Mouse (Mus musculus) ES-E14 (cell line): ENCODE measurements around the gene Rab6a. TPM values are rescaled to one million over a fixed set of nuclear protein-coding genes. Genes with fewer than 3 reads are reported as not detected.

ENCODE experiments used
- DNase-seq: peaks from one replicate; pipeline ENCODE4 v3.0.0-alpha.2; 2013; ENCODE audit warnings: low read depth, low spot score
- H3K27ac ChIP-seq: 2 replicates; pipeline ENCODE4 v1.5.1; 2012; ENCODE audit warnings: low read depth, mild to moderate bottlenecking, low read length, moderate library complexity, mixed read lengths; ENCODE audit not compliant: poor library complexity, insufficient read depth, severe bottlenecking
- H3K36me3 ChIP-seq: 2 replicates; pipeline ENCODE4 v1.6.1; 2012; ENCODE audit warnings: mild to moderate bottlenecking, low read length, moderate library complexity, mixed read lengths; ENCODE audit not compliant: control insufficient read depth, poor library complexity, insufficient read depth, severe bottlenecking
- H3K4me1 ChIP-seq, 2 experiments: fragments of 150-350 bp in 1 of 2; sonication (generic) in 1 of 2; 2 replicates each; pipeline ENCODE4 v1.6.1; 2012; ENCODE audit warnings: low read length in 2 of 2, mild to moderate bottlenecking in 1 of 2, mixed read lengths in 1 of 2; ENCODE audit not compliant: control insufficient read depth in 2 of 2, insufficient read depth in 2 of 2, poor library complexity in 1 of 2
- H3K4me3 ChIP-seq, 2 experiments: fragments of 150-350 bp in 1 of 2; sonication (generic) in 1 of 2; 2 replicates each; pipeline ENCODE4 v1.5.1; 2012; ENCODE audit warnings: low read length in 2 of 2, low read depth in 1 of 2, mild to moderate bottlenecking in 1 of 2, mixed read lengths in 1 of 2; ENCODE audit not compliant: insufficient read depth in 1 of 2, poor library complexity in 1 of 2, severe bottlenecking in 1 of 2
- H3K9ac ChIP-seq: 2 replicates; pipeline ENCODE4 v1.6.1; 2012; ENCODE audit warnings: low read depth, mild to moderate bottlenecking, low read length, mixed read lengths; ENCODE audit not compliant: poor library complexity, insufficient read depth, severe bottlenecking
- H3K9me3 ChIP-seq: fragments of 150-350 bp; sonication (generic); 2 replicates; pipeline ENCODE4 v1.6.1; 2012; ENCODE audit warnings: low read depth, mild to moderate bottlenecking, low read length; ENCODE audit not compliant: control insufficient read depth, insufficient read depth
- CHD2 ChIP-seq: IDR thresholded peaks from 2 replicates; pipeline ENCODE4 v1.6.1; 2014; ENCODE audit warnings: mild to moderate bottlenecking, low read depth, low read length, inconsistent platforms
- HCFC1 ChIP-seq: IDR thresholded peaks from 2 replicates; pipeline ENCODE4 v1.6.1; 2012; ENCODE audit warnings: low read length, inconsistent platforms, borderline replicate concordance; ENCODE audit not compliant: insufficient read depth
- MAFK ChIP-seq: IDR thresholded peaks from 2 replicates; pipeline ENCODE4 v1.6.1; 2014; ENCODE audit warnings: mild to moderate bottlenecking, low read depth, low read length, inconsistent platforms; ENCODE audit not compliant: insufficient read depth
- ZC3H11A ChIP-seq: IDR thresholded peaks from 2 replicates; pipeline ENCODE4 v1.6.1; 2012; ENCODE audit warnings: low read depth, mild to moderate bottlenecking, inconsistent platforms, low read length, borderline replicate concordance
- ZNF384 ChIP-seq: IDR thresholded peaks from 2 replicates; pipeline ENCODE4 v1.6.1; 2012; ENCODE audit warnings: low read depth, low read length, inconsistent platforms
- in situ Hi-C, 2 experiments: fragments of 600-800 bp; cut with MboI; formaldehyde crosslinking; loops; one replicate each; pipeline ENCODE4 v1.15.1; 2025; ENCODE audit warnings: low sequenced_read_pairs in 2 of 2, inconsistent platforms in 1 of 2; ENCODE audit not compliant: unreplicated experiment in 2 of 2
- total RNA-seq: library from RNA; depleted of rRNA; stranded (reverse); fragments of 300-350 nt; gene quantifications from 2 replicates; pipeline ENCODE4 v1.2.3, GENCODE M21; 2012

The Rab6a gene
- total RNA-seq, 1 experiment: 61.8 TPM

DNA sequence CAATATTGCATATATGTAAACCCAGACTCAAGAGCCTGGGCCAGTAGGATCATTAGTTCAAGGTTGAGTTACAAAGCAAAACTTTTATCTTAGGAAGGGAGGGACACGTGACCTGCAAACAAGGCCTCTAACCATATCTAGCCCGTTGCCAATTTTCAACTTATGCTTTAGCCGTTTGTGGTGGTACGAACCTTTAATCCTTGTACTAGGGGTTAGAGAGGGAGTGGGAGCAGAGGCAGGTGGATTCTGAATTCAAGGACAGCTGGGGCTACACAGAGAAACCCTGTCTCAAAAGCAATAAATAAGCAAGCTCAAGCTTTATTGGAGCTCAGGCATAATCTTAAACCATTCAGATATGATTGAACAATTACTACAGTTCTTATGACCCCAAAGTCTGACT is 35.2 kb downstream of the Rab6a start:
- Histone ChIP-seq H3K36me3 (no peaks in the 10 kb centered on the region; the same call in none of the 2 replicates), H3K4me1 (peaks cover 0 to 3% of the 10 kb centered on the region in 2 experiments; a peak in 1 of 4 replicates), H3K27ac (no peak overlapping the region), H3K9me3 (no peaks in the 10 kb centered on the region), H3K9ac (no peak overlapping the region), H3K4me3 (no peak overlapping the region)
- TF ChIP-seq ZNF384 (no peak), CHD2 (no peak), ZC3H11A (no peak), MAFK (no peak)
- in situ Hi-C loops: no loop called here
- no peak for DNase-seq

DNA sequence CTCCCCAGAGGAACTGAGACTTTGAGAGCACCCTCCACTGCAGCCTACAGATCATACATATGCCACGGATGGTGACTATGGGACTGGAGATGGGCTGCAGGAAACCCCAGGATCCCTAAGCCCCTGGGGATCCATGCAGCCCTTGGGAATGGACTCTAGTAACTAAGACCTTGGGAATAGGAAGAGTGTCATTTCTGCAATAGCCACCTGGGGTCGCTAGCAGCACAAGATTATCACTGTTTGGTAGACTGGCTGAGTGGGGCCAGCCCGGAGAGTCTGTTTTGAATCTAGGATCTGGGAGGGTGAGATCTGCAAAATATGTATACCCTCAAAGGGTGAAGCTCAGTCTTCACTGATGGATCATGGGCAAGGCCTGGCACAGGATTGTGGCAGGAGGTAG is 37.9 kb downstream of the Rab6a start:
- Histone ChIP-seq H3K4me3 (no peak overlapping the region), H3K27ac (no peak overlapping the region), H3K36me3 (no peaks in the 10 kb centered on the region; the same call in none of the 2 replicates), H3K9me3 (no peaks in the 10 kb centered on the region), H3K9ac (no peak overlapping the region), H3K4me1 (peaks cover 0 to 4% of the 10 kb centered on the region in 2 experiments; a peak in 1 of 4 replicates)
- in situ Hi-C loops: no loop called here
- no peak for TF ChIP-seq HCFC1
- no peak for TF ChIP-seq ZNF384
- TF ChIP-seq ZC3H11A: peak; percentile 50; the same call in 1 of the 2 replicates
- no peak for TF ChIP-seq MAFK
- no peak for TF ChIP-seq CHD2
- DNase-seq: peak; percentile 77

DNA sequence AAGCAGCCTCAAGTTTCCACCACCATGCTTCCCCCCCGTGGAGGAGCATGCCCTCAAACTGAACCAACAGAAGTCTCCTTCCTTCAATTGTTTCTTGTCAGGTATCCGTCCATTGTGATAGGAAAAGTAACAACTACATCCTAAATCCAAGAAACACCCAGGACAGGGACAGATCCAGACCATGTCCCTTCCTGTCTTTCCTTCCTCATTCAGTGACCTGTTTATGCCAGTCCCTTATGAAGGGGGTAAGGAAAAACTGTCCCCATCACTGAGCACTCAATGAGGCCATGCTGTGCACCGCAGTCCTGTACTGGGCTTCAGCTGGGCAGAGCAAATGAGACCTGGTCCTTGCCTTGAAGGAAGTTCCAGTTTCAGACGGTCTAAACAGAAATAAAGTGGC is 41.9 kb downstream of the Rab6a start:
- no peak for DNase-seq

DNA sequence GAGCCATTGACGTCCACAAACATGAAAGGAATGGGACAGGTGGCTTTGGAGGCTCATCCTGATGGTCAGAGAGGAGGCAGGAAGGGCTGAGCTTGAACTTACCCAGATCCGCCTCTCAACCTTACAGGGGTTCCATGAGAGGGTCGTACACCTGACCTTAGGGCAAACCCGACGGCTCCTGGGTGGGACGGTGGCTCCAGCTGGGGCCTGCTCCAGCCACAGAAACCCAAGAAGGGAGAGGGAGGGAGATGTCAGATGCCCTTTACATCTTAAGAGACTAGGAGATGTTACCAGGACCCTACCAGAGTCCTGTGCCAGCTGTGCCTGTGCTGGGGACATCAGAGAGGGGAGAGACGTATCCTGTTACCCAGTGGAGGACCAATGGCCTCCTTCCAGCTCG is 42.6 kb downstream of the Rab6a start:
- DNase-seq: no peak
- H3K27ac ChIP-seq: no peak overlapping the region
- in situ Hi-C loops: no loop called here

More for the DNA sequence above, 41.9 kb downstream of the Rab6a start:
- Histone ChIP-seq H3K4me3 (no peak overlapping the region), H3K9me3 (no peaks in the 10 kb centered on the region), H3K36me3 (no peaks in the 10 kb centered on the region; the same call in 1 of the 2 replicates), H3K27ac (no peak overlapping the region), H3K4me1 (peaks cover 0 to 4% of the 10 kb centered on the region in 2 experiments; a peak in 2 of 4 replicates), H3K9ac (no peak overlapping the region)
- in situ Hi-C loops: no loop called here
- no peak for TF ChIP-seq ZNF384
- TF ChIP-seq ZC3H11A: no peak
- no peak for TF ChIP-seq HCFC1
- no peak for TF ChIP-seq MAFK
- TF ChIP-seq CHD2: no peak

DNA sequence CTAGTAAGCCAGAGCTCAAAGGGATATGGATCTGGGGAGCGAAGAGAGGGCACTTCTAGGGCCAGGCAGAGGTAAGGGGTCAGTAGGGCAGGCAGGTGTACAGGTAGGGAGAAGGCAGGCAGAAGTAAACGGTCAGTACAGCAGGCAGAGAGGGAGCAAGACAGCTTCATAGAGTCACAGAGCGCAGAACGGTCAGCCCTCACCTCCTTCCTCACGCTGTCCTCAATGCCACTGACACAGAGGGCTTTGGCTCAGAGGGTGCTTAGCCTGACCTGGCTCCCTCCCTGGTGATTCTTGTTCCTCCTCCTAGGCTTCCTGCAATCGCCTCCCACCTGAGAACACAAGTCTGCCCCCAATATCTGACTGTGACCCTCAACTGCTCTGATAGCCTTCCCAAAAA is 43.2 kb downstream of the Rab6a start:
- no peaks in the 10 kb centered on the region for H3K36me3 ChIP-seq
- in situ Hi-C loops: no loop called here
- no peak overlapping the region for H3K9ac ChIP-seq
- no peak for TF ChIP-seq ZC3H11A
- TF ChIP-seq ZNF384: no peak
- TF ChIP-seq MAFK: no peak
- no peak for TF ChIP-seq HCFC1
- no peak for TF ChIP-seq CHD2
- DNase-seq: no peak
- H3K4me1 ChIP-seq: peaks cover 0 to 4% of the 10 kb centered on the region in 2 experiments; a peak in 2 of 4 replicates
- no peaks in the 10 kb centered on the region for H3K9me3 ChIP-seq
- no peak overlapping the region for H3K27ac ChIP-seq
- no peak overlapping the region for H3K4me3 ChIP-seq

More for the DNA sequence above, 42.6 kb downstream of the Rab6a start:
- Histone ChIP-seq H3K4me1 (peaks cover 0 to 4% of the 10 kb centered on the region in 2 experiments; a peak in 2 of 4 replicates), H3K4me3 (no peak overlapping the region), H3K9ac (no peak overlapping the region), H3K9me3 (no peaks in the 10 kb centered on the region), H3K36me3 (no peaks in the 10 kb centered on the region; the same call in 1 of the 2 replicates)
- TF ChIP-seq ZNF384 (no peak), CHD2 (no peak), MAFK (no peak), HCFC1 (no peak), ZC3H11A (no peak)
